Mouse (Mus musculus) A20 (cell line): Measurements from ENCODE around the gene Rps11.
"Not testable (repeated sequence)": the region's sequence is repeated elsewhere in the genome, so short reads cannot be mapped to it uniquely, and the experiment has no call there.

ENCODE experiments used
- DNase-seq: peaks from one replicate; pipeline ENCODE4 v3.0.0-alpha.2; 2011; ENCODE audit warnings: low read depth, low spot score

The Rps11 gene

GRCm38 (mm10) chr7:45133446-45134159, 9.4 kb upstream of the Rps11 start:
- peak; percentile 50 for DNase-seq

- DNase-seq: no peak
These were observed 7.6 kb upstream of the Rps11 start for GRCm38 (mm10) chr7:45131850-45132249.

GRCm38 (mm10) chr7:45129776-45130512, 5.7 kb upstream of the Rps11 start:
- no peak for DNase-seq

- no peak for DNase-seq
These were observed 5.1 kb upstream of the Rps11 start for GRCm38 (mm10) chr7:45129318-45129717.

- peak; percentile 99 for DNase-seq
These were observed 4.5 kb upstream of the Rps11 start, which contains the start of gene Rpl13a for GRCm38 (mm10) chr7:45128624-45129246. TSS of gene Rpl13a (minus strand) at chr7:45128761.

GRCm38 (mm10) chr7:45127700-45128224, 3.5 kb upstream of the Rps11 start:
- no peak for DNase-seq

GRCm38 (mm10) chr7:45126844-45127699, 2.8 kb upstream of the Rps11 start:
- DNase-seq: peak; percentile 54

- peak; percentile 26 for DNase-seq
These were observed 2.1 kb upstream of the Rps11 start for GRCm38 (mm10) chr7:45126147-45126843.

GRCm38 (mm10) chr7:45125649-45126048, 1.4 kb upstream of the Rps11 start:
- not testable (repeated sequence) for DNase-seq

- DNase-seq: peak; percentile 85
These were observed 933 bp upstream of the Rps11 start for GRCm38 (mm10) chr7:45125144-45125600.

GRCm38 (mm10) chr7:45123186-45123570, 1.1 kb downstream of the Rps11 start:
- peak; percentile 64 for DNase-seq

- no peak for DNase-seq
These were observed 1.6 kb downstream of the Rps11 start for GRCm38 (mm10) chr7:45122561-45123185.

GRCm38 (mm10) chr7:45121966-45122365, 2.3 kb downstream of the Rps11 start:
- peak; percentile 40 for DNase-seq

GRCm38 (mm10) chr7:45121404-45121803, 2.8 kb downstream of the Rps11 start:
- peak; percentile 92 for DNase-seq

- DNase-seq: peak; percentile 55
These were observed 4.2 kb downstream of the Rps11 start for GRCm38 (mm10) chr7:45119780-45120709.

- no peak for DNase-seq
These were observed 5.9 kb downstream of the Rps11 start for GRCm38 (mm10) chr7:45118336-45118735.

- DNase-seq: peak; percentile 89
These were observed 6.7 kb downstream of the Rps11 start for GRCm38 (mm10) chr7:45117566-45117965.

GRCm38 (mm10) chr7:45113476-45113875, 10.8 kb downstream of the Rps11 start:
- no peak for DNase-seq

GRCm38 (mm10) chr7:45112529-45112928, 11.7 kb downstream of the Rps11 start:
- no peak for DNase-seq
